Comparison of ENCODE assay signal across 12 mouse cellular contexts in the genomic region with DNA sequence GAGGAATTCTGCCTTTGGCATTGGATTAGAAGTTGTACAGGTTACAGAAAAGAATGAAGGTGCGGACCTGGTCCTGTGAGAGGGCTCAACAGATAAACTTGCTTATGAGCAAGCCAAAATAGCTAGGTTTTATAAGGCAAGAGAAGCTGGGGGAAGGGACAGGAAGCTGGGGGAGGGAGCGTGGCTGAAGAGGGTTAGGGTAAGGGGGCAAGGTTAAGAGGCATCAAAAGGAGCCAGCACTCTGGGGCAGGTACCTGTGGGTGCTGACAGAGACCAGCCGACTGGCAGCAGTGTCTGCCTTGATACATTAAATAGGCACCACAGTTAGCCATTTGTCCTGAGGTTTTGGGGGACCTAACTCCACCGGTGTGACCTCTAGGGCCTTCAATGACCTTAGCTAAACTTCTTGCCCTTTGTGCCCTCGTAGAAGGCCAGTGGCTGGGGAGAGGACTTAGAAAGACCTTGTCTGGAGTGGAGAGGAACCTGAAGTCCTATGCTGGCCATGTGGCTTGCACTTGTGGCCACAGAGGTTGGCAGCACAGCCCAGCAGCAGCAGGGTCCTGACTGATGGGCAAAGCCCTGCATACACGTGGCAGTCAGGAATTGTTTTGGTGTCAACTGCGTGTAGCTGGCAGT. TPM values are rescaled to one million over a fixed set of nuclear protein-coding genes. Genes with fewer than 3 reads are reported as not detected.
A peak's percentile ranks its signal among the peaks of the same experiment; 100 is the strongest.
DNase-seq lines count a peak whose midpoint lies in the region; ATAC-seq and TF ChIP-seq lines count a peak whose summit lies in the region.
"Had no signal": no experiment of that assay in that cellular context is flagged by ENCODE, and none has a peak within 500 bp of the region (broad histone marks: within the 10 kb centered on the region; RNA-seq: fewer than 3 reads in every experiment).

No protein-coding gene starts in this region.

- no peaks in the 10 kb centered on the region for H3K36me3 ChIP-seq in kidney, embryonic 15.5 days
- no peaks in the 10 kb centered on the region for H3K36me3 ChIP-seq in kidney, embryonic 14.5 days (ENCODE audit: control insufficient read depth, insufficient read depth, low read length)
- no peaks in the 10 kb centered on the region for H3K36me3 ChIP-seq in limb, embryonic 12.5 days
- H3K36me3 ChIP-seq in stomach, postnatal 0 days (ENCODE audit: control insufficient read depth, insufficient read depth, low read length), result no peaks in the 10 kb centered on the region

- no peak overlapping the region for H3K9ac ChIP-seq in kidney, embryonic 15.5 days
- no peak overlapping the region for H3K9ac ChIP-seq in kidney, embryonic 14.5 days (ENCODE audit: low read depth, low read length)
- no peak overlapping the region for H3K9ac ChIP-seq in limb, embryonic 12.5 days (replicated peaks)
- no peak overlapping the region for H3K9ac ChIP-seq in stomach, postnatal 0 days (ENCODE audit: low read length)

- no peak overlapping the region for H3K4me3 ChIP-seq in kidney, embryonic 15.5 days (replicated peaks)
- H3K4me3 ChIP-seq in kidney, embryonic 14.5 days (ENCODE audit: low read length), result no peak overlapping the region
- H3K4me3 ChIP-seq in limb, embryonic 12.5 days (replicated peaks), result no peak overlapping the region
- no peak overlapping the region for H3K4me3 ChIP-seq in stomach, postnatal 0 days (ENCODE audit: low read depth, low read length)

- TF ChIP-seq EP300 in stomach, postnatal 0 days (optimal IDR thresholded peaks at IDR 0.05), result no peak

- no peak overlapping the region for H3K4me2 ChIP-seq in kidney, embryonic 15.5 days
- H3K4me2 ChIP-seq in kidney, embryonic 14.5 days (replicated peaks; ENCODE audit: low read depth, low read length), result no peak overlapping the region
- H3K4me2 ChIP-seq in limb, embryonic 12.5 days, result no peak overlapping the region
- no peak overlapping the region for H3K4me2 ChIP-seq in stomach, postnatal 0 days (replicated peaks; ENCODE audit: low read depth)

- H3K27ac ChIP-seq in kidney, embryonic 15.5 days, result peak overlapping the region; percentile 62; the same call in 1 of the 2 replicates
- H3K27ac ChIP-seq in kidney, embryonic 14.5 days (ENCODE audit: low read depth, low read length), result no peak overlapping the region
- peak overlapping the region; percentile 59; the same call in 1 of the 2 replicates for H3K27ac ChIP-seq in limb, embryonic 12.5 days
- no peak overlapping the region for H3K27ac ChIP-seq in stomach, postnatal 0 days (replicated peaks)

- no peak for ATAC-seq in kidney, embryonic 15.5 days (replicated peaks; ENCODE audit: low FRiP score)
- ATAC-seq in kidney, embryonic 14.5 days (ENCODE audit: low FRiP score, low TSS enrichment), result no peak
- ATAC-seq in limb, embryonic 12.5 days (ENCODE audit: insufficient number of reproducible peaks, insufficient read depth, low FRiP score, low TSS enrichment, low read depth), result no peak
- no peak for ATAC-seq in stomach, postnatal 0 days (ENCODE audit: low FRiP score, low TSS enrichment)
- ATAC-seq: intestine, embryonic 16.5 days had no signal

- 45% methylated on average over 7 of the region's 7 CpGs for WGBS in kidney, embryonic 15.5 days
- 47% methylated on average over 7 of the region's 7 CpGs for WGBS in kidney, embryonic 14.5 days
- WGBS in limb, embryonic 12.5 days, result 57% methylated on average over 7 of the region's 7 CpGs
- WGBS in stomach, postnatal 0 days, result 63% methylated on average over 7 of the region's 7 CpGs

- H3K4me1 ChIP-seq in kidney, embryonic 15.5 days, result peaks cover 17% of the 10 kb centered on the region
- H3K4me1 ChIP-seq in kidney, embryonic 14.5 days (ENCODE audit: control insufficient read depth, insufficient read depth, low read length), result peaks cover 4% of the 10 kb centered on the region
- H3K4me1 ChIP-seq in limb, embryonic 12.5 days (replicated peaks), result peaks cover 11% of the 10 kb centered on the region
- H3K4me1 ChIP-seq in stomach, postnatal 0 days (replicated peaks; ENCODE audit: control insufficient read depth, insufficient read depth), result no peaks in the 10 kb centered on the region

- DNase-seq in adrenal gland, postnatal 14 days, result peak; percentile 23
- DNase-seq in adrenal gland, postnatal 25 days, result no peak
- DNase-seq in CD4-positive, CD25-positive, alpha-beta regulatory T cell, adult 2 months (ENCODE audit: low read depth, low spot score), result peak; percentile 56
- DNase-seq in stomach, postnatal 0 days (ENCODE audit: low spot score), result no peak
- DNase-seq in spleen, postnatal 14 days (ENCODE audit: low spot score in 2 of 2), result no peak
- DNase-seq: cerebellum, adult 9-11 months; heart, postnatal 36 days; left cerebral cortex, postnatal 4 days had no signal

- H3K27me3 ChIP-seq in kidney, embryonic 15.5 days, result no peaks in the 10 kb centered on the region
- no peaks in the 10 kb centered on the region for H3K27me3 ChIP-seq in kidney, embryonic 14.5 days (ENCODE audit: control insufficient read depth, insufficient read depth, low read length)
- H3K27me3 ChIP-seq in limb, embryonic 12.5 days, result no peaks in the 10 kb centered on the region
- H3K27me3 ChIP-seq in stomach, postnatal 0 days (ENCODE audit: control insufficient read depth, insufficient read depth, low read length), result no peaks in the 10 kb centered on the region

- no peak for TF ChIP-seq CTCF in stomach, postnatal 0 days (IDR thresholded peaks at IDR 0.05; ENCODE audit: low read depth)

- no peaks in the 10 kb centered on the region for H3K9me3 ChIP-seq in kidney, embryonic 15.5 days (replicated peaks)
- no peaks in the 10 kb centered on the region for H3K9me3 ChIP-seq in kidney, embryonic 14.5 days (ENCODE audit: control insufficient read depth, low read length)
- H3K9me3 ChIP-seq in limb, embryonic 12.5 days, result no peaks in the 10 kb centered on the region
- H3K9me3 ChIP-seq in stomach, postnatal 0 days (ENCODE audit: control insufficient read depth, low read length), result no peaks in the 10 kb centered on the region

RNA-seq across cellular contexts. Expression of a gene that starts 10.3 kb away (rescaled TPM):
- 110 and 149 TPM in 2 replicates for total RNA-seq in adrenal gland, postnatal 14 days (2021)
- 118 and 134 TPM in 2 replicates for total RNA-seq in adrenal gland, postnatal 25 days (2021)
- polyA plus RNA-seq in kidney, embryonic 15.5 days (2015; fragmentation: Nextera tagmentation; extraction: Ambion mirVana), result 194 and 213 TPM in 2 replicates
- 174 and 209 TPM in 2 replicates for polyA plus RNA-seq in kidney, embryonic 14.5 days (2014; fragmentation: Nextera tagmentation; extraction: Ambion mirVana)
- 209 and 220 TPM in 2 replicates for polyA plus RNA-seq in limb, embryonic 12.5 days (2016; fragmentation: Nextera tagmentation; extraction: Ambion mirVana)
- 101 TPM in 2 replicates for polyA plus RNA-seq in stomach, postnatal 0 days (2015; fragmentation: Nextera tagmentation; extraction: Ambion mirVana)

RNA-seq across cellular contexts. Expression of a gene that starts 11.2 kb away (rescaled TPM):
- 1.9 and 4.7 TPM in 2 replicates for total RNA-seq in adrenal gland, postnatal 14 days (2021)
- total RNA-seq in adrenal gland, postnatal 25 days (2021), result 1.7 and 2.2 TPM in 2 replicates
- 0.64 and 0.95 TPM in 2 replicates for polyA plus RNA-seq in kidney, embryonic 15.5 days (2015; fragmentation: Nextera tagmentation; extraction: Ambion mirVana)
- polyA plus RNA-seq in kidney, embryonic 14.5 days (2014; fragmentation: Nextera tagmentation; extraction: Ambion mirVana), result 0.10 and 0.45 TPM in 2 replicates
- polyA plus RNA-seq in limb, embryonic 12.5 days (2016; fragmentation: Nextera tagmentation; extraction: Ambion mirVana), result 0.22 and 0.45 TPM in 2 replicates
- polyA plus RNA-seq in stomach, postnatal 0 days (2015; fragmentation: Nextera tagmentation; extraction: Ambion mirVana), result 0.10 and 0.11 TPM in 2 replicates

RNA-seq across cellular contexts. Expression of a gene that starts 28.5 kb away (rescaled TPM):
- total RNA-seq in adrenal gland, postnatal 14 days (2021), result 119 and 125 TPM in 2 replicates
- total RNA-seq in adrenal gland, postnatal 25 days (2021), result 125 and 168 TPM in 2 replicates
- polyA plus RNA-seq in kidney, embryonic 15.5 days (2015; fragmentation: Nextera tagmentation; extraction: Ambion mirVana), result 268 and 279 TPM in 2 replicates
- 334 and 342 TPM in 2 replicates for polyA plus RNA-seq in kidney, embryonic 14.5 days (2014; fragmentation: Nextera tagmentation; extraction: Ambion mirVana)
- 392 and 402 TPM in 2 replicates for polyA plus RNA-seq in limb, embryonic 12.5 days (2016; fragmentation: Nextera tagmentation; extraction: Ambion mirVana)
- 83.7 and 88.1 TPM in 2 replicates for polyA plus RNA-seq in stomach, postnatal 0 days (2015; fragmentation: Nextera tagmentation; extraction: Ambion mirVana)

RNA-seq across cellular contexts. Expression of a gene that starts 36.5 kb away (rescaled TPM):
- total RNA-seq in adrenal gland, postnatal 14 days (2021), result 90.1 and 94.3 TPM in 2 replicates
- 87.8 and 93.9 TPM in 2 replicates for total RNA-seq in adrenal gland, postnatal 25 days (2021)
- 70.1 and 71.8 TPM in 2 replicates for polyA plus RNA-seq in kidney, embryonic 15.5 days (2015; fragmentation: Nextera tagmentation; extraction: Ambion mirVana)
- 57.6 and 69.2 TPM in 2 replicates for polyA plus RNA-seq in kidney, embryonic 14.5 days (2014; fragmentation: Nextera tagmentation; extraction: Ambion mirVana)
- polyA plus RNA-seq in limb, embryonic 12.5 days (2016; fragmentation: Nextera tagmentation; extraction: Ambion mirVana), result 47.0 and 51.0 TPM in 2 replicates
- 171 and 179 TPM in 2 replicates for polyA plus RNA-seq in stomach, postnatal 0 days (2015; fragmentation: Nextera tagmentation; extraction: Ambion mirVana)

Comparison
In these comparisons a context has a peak if more than half of its experiments do, and no peak if none do; other contexts are left out.
1. DNase-seq: peak in adrenal gland, postnatal 14 days (single experiment) and CD4-positive, CD25-positive, alpha-beta regulatory T cell, adult 2 months (single experiment); none in adrenal gland, postnatal 25 days (single experiment), stomach, postnatal 0 days (single experiment) and spleen, postnatal 14 days (0 of 2).
2. H3K27ac ChIP-seq: peak in kidney, embryonic 15.5 days (single experiment) and limb, embryonic 12.5 days (single experiment); none in kidney, embryonic 14.5 days (single experiment) and stomach, postnatal 0 days (single experiment).